Mouse (Mus musculus): ENCODE results near the gene Sspn. TPM values are rescaled to one million over a fixed set of nuclear protein-coding genes. Genes with fewer than 3 reads are reported as not detected.

The Sspn gene
- total and polyA plus RNA-seq, 2 experiments from 2014 or later = 74.1 to 92.0 TPM

DNA sequence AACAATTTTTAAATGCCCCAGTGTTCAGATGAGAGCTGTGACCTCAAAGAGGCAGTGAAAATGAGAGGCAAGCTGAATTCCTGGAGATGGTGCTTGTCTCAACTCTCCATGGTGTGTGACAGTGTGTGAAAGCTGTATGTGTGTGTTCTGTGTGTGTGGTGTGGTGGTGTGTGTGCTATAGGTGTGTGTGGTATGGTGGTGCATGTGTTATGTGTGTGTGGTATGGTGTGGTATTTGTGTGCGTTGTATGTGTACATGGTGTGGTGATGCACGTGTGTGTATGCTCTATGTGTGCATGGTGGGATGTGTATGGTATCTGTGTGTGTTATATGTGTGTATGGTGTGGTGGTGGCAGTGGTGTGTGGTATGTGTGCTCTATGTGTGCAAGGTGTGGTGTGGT, 16.0 kb upstream of the Sspn start:
- no peaks in the 10 kb centered on the region for H3K9me3 ChIP-seq (replicated peaks; ENCODE audit: control insufficient read depth, low read length)
- H3K36me3 ChIP-seq (replicated peaks; ENCODE audit: control insufficient read depth, insufficient read depth, low read length) = no peaks in the 10 kb centered on the region
- no peak for DNase-seq (ENCODE audit: low spot score)
- H3K4me1 ChIP-seq (ENCODE audit: control insufficient read depth, insufficient read depth) = no peaks in the 10 kb centered on the region
- no peak for TF ChIP-seq CTCF (IDR thresholded peaks at IDR 0.05; ENCODE audit: low read depth)
- TF ChIP-seq EP300 (IDR thresholded peaks at IDR 0.05; ENCODE audit: low read depth) = no peak
- H3K27ac ChIP-seq (ENCODE audit: low read depth) = no peak overlapping the region
- H3K9ac ChIP-seq (replicated peaks; ENCODE audit: low read depth, low read length) = no peak overlapping the region
- no peak overlapping the region for H3K4me3 ChIP-seq (ENCODE audit: low read depth, low read length)
- ATAC-seq (ENCODE audit: insufficient read depth, low read depth) = no peak
- no peaks in the 10 kb centered on the region for H3K27me3 ChIP-seq (ENCODE audit: control insufficient read depth, insufficient read depth, low read length)
- H3K4me2 ChIP-seq (ENCODE audit: low read depth, low read length) = no peak overlapping the region
- 94% methylated on average over 2 of the region's 2 CpGs for WGBS

DNA sequence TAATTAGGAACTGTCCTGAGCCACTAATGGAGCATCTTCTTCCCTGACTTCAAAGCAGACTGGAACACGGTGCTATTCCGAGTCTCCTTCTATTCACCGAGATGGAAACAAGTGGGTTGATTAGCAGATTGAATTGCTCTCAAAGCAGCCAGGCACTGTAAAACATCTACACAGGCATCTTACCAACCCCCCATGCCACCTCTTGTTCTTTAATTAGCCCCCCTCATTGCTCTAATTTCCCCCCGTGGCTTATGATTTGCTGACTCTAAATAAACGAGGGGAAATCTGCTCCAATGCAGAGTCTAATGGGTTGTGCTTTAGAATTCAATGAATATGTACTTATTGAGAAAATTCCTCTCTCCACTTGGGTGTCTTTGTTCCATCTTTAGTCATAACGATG, 15.0 kb upstream of the Sspn start:
- ATAC-seq (ENCODE audit: insufficient read depth, low read depth) = no peak
- TF ChIP-seq EP300 (IDR thresholded peaks at IDR 0.05; ENCODE audit: low read depth) (no peak), CTCF (IDR thresholded peaks at IDR 0.05; ENCODE audit: low read depth) (no peak)
- DNase-seq (ENCODE audit: low spot score) = no peak

DNA sequence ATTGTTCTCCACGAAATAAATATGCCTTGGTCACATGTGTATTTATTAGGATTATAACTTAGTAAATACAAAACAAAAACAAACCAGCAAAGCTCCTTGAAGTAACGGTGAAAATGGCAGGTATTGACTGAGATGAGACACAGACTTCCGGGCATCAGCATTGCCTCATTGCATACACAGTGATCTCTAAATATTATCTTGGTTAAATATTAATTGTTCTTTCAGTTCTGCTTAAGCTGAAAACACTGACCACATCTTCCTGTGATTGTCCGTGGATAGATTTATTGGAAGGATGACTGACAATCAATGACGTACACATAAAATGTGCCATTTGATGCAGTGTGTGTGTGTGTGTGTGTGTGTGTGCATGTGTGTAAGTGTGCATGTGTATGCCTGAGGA, 13.2 kb upstream of the Sspn start:
- TF ChIP-seq EP300 (IDR thresholded peaks at IDR 0.05; ENCODE audit: low read depth) = no peak
- TF ChIP-seq CTCF (IDR thresholded peaks at IDR 0.05; ENCODE audit: low read depth) = no peak
- H3K4me3 ChIP-seq (ENCODE audit: low read depth, low read length) = no peak overlapping the region

More for the DNA sequence above, 15.0 kb upstream of the Sspn start:
- Histone ChIP-seq H3K27me3 (ENCODE audit: control insufficient read depth, insufficient read depth, low read length) (no peaks in the 10 kb centered on the region), H3K9me3 (replicated peaks; ENCODE audit: control insufficient read depth, low read length) (no peaks in the 10 kb centered on the region), H3K27ac (ENCODE audit: low read depth) (no peak overlapping the region), H3K9ac (replicated peaks; ENCODE audit: low read depth, low read length) (no peak overlapping the region), H3K4me3 (ENCODE audit: low read depth, low read length) (no peak overlapping the region), H3K36me3 (replicated peaks; ENCODE audit: control insufficient read depth, insufficient read depth, low read length) (no peaks in the 10 kb centered on the region), H3K4me2 (ENCODE audit: low read depth, low read length) (no peak overlapping the region), H3K4me1 (ENCODE audit: control insufficient read depth, insufficient read depth) (no peaks in the 10 kb centered on the region)
- WGBS = 63% methylated on average over 6 of the region's 6 CpGs

DNA sequence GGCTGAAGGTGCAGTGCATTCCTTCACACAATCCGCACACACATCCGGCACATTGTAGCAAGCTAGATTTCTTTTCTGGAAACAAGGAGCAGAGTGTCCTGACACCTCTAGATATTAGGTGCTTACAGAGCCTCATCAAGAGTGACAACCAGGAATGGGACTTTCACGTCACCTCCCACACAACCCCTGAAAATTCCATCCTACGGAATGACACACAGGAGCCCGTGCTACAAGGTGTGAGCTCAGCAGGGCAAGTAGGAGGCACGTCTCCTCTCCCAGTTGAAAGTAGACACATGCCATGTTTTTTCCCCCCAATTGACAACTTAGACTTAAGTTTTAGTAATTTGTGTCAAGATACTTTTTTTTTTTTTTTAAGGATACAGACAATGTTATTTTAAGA, 7.8 kb upstream of the Sspn start:
- no peak for ATAC-seq (ENCODE audit: insufficient read depth, low read depth)
- no peaks in the 10 kb centered on the region for H3K4me1 ChIP-seq (ENCODE audit: control insufficient read depth, insufficient read depth)
- no peaks in the 10 kb centered on the region for H3K36me3 ChIP-seq (replicated peaks; ENCODE audit: control insufficient read depth, insufficient read depth, low read length)
- no peak overlapping the region for H3K4me2 ChIP-seq (ENCODE audit: low read depth, low read length)
- 63% methylated on average over 6 of the region's 6 CpGs for WGBS
- H3K4me3 ChIP-seq (ENCODE audit: low read depth, low read length) = no peak overlapping the region
- no peak for DNase-seq (ENCODE audit: low spot score)
- H3K9ac ChIP-seq (replicated peaks; ENCODE audit: low read depth, low read length) = no peak overlapping the region
- no peak for TF ChIP-seq CTCF (IDR thresholded peaks at IDR 0.05; ENCODE audit: low read depth)
- TF ChIP-seq EP300 (IDR thresholded peaks at IDR 0.05; ENCODE audit: low read depth) = no peak
- no peaks in the 10 kb centered on the region for H3K9me3 ChIP-seq (replicated peaks; ENCODE audit: control insufficient read depth, low read length)
- H3K27ac ChIP-seq (ENCODE audit: low read depth) = no peak overlapping the region
- H3K27me3 ChIP-seq (ENCODE audit: control insufficient read depth, insufficient read depth, low read length) = no peaks in the 10 kb centered on the region

More for the DNA sequence above, 13.2 kb upstream of the Sspn start:
- H3K9me3 ChIP-seq (replicated peaks; ENCODE audit: control insufficient read depth, low read length) = no peaks in the 10 kb centered on the region
- DNase-seq (ENCODE audit: low spot score) (no peak), ATAC-seq (ENCODE audit: insufficient read depth, low read depth) (no peak)
- H3K27me3 ChIP-seq (ENCODE audit: control insufficient read depth, insufficient read depth, low read length) = no peaks in the 10 kb centered on the region
- no peak overlapping the region for H3K4me2 ChIP-seq (ENCODE audit: low read depth, low read length)
- H3K4me1 ChIP-seq (ENCODE audit: control insufficient read depth, insufficient read depth) = no peaks in the 10 kb centered on the region
- H3K36me3 ChIP-seq (replicated peaks; ENCODE audit: control insufficient read depth, insufficient read depth, low read length) = no peaks in the 10 kb centered on the region
- WGBS = 80% methylated on average over 5 of the region's 5 CpGs
- H3K9ac ChIP-seq (replicated peaks; ENCODE audit: low read depth, low read length) = no peak overlapping the region
- no peak overlapping the region for H3K27ac ChIP-seq (ENCODE audit: low read depth)

DNA sequence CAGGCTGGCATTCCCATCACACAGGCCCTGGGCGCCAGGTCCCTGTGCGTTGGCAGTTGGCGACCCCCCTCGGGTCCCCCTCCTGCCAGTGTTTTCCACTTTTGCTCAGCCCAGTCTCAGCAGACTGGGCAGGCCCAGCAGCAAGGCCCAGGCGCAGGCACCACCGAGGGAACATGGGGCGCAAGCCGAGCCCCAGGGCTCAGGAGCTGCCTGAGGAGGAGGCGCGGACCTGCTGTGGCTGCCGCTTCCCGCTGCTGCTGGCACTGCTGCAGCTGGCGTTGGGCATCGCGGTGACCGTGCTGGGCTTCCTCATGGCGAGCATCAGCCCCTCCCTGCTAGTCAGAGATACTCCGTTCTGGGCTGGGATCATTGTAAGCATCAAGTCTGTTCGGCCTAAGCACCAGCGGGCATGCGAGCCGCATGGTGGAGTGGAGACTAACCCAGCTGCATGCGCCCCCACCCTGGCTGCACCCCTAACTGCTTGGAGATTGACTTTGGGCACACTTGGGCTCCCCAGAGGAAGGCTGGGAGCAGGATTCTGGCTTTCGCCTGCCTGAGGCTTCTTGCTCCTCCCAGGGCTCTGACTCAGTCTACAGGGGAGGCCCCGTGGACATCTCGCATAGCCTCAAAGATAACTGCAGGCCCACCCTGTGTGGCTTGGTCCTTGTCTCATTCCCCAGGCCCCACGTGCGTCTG, 2.7 kb downstream of the Sspn start:
- WGBS = 3% methylated on average over 28 of the region's 28 CpGs

More for the DNA sequence above, 2.7 kb downstream of the Sspn start:
- Histone ChIP-seq H3K36me3 (replicated peaks; ENCODE audit: control insufficient read depth, insufficient read depth, low read length) (0 out of 2 replicates have a peak, but pooled peaks cover 6% of the 10 kb centered on the region), H3K27me3 (ENCODE audit: control insufficient read depth, insufficient read depth, low read length) (no peaks in the 10 kb centered on the region), H3K9me3 (replicated peaks; ENCODE audit: control insufficient read depth, low read length) (no peaks in the 10 kb centered on the region), H3K9ac (replicated peaks; ENCODE audit: low read depth, low read length) (peak overlapping the region; percentile 72), H3K4me3 (ENCODE audit: low read depth, low read length) (peak overlapping the region; percentile 56), H3K4me2 (ENCODE audit: low read depth, low read length) (peak overlapping the region; percentile 81), H3K27ac (ENCODE audit: low read depth) (peak overlapping the region; percentile 96), H3K4me1 (ENCODE audit: control insufficient read depth, insufficient read depth) (peaks cover 7% of the 10 kb centered on the region)
- TF ChIP-seq EP300 (IDR thresholded peaks at IDR 0.05; ENCODE audit: low read depth) (no peak), CTCF (IDR thresholded peaks at IDR 0.05; ENCODE audit: low read depth) (no peak)
- DNase-seq (ENCODE audit: low spot score) (peak; percentile 71), ATAC-seq (ENCODE audit: insufficient read depth, low read depth) (peak; percentile 90)
